Mouse (Mus musculus) G1E (cell line): Measurements from ENCODE around the gene Spen.

Source experiments
- CTCF ChIP-seq: IDR thresholded peaks from 2 replicates; pipeline ENCODE4 v1.5.1; 2012; ENCODE audit warnings: low read depth, low read length, inconsistent platforms, mixed read lengths
- GATA1 ChIP-seq: IDR thresholded peaks from 2 replicates; pipeline ENCODE4 v1.6.1; 2012; ENCODE audit warnings: borderline replicate concordance, low read length, inconsistent platforms, mixed read lengths
- GATA2 ChIP-seq: IDR thresholded peaks from 2 replicates; pipeline ENCODE4 v1.6.1; 2012; ENCODE audit warnings: low read depth, low read length, inconsistent platforms, borderline replicate concordance
- POLR2AphosphoS5 ChIP-seq: IDR thresholded peaks from 2 replicates; pipeline ENCODE4 v1.6.1; 2012; ENCODE audit warnings: low read depth, low read length, inconsistent platforms; ENCODE audit not compliant: insufficient replicate concordance
- TAL1 ChIP-seq: conservative IDR thresholded peaks from 2 replicates; pipeline ENCODE4 v1.6.1; 2012; ENCODE audit warnings: low read depth, low read length, inconsistent platforms, mixed read lengths

- no peak for TF ChIP-seq CTCF
- TF ChIP-seq TAL1 = no peak
- no peak for TF ChIP-seq GATA1
- TF ChIP-seq POLR2AphosphoS5 = no peak
- no peak for TF ChIP-seq GATA2
These were observed 38.0 kb upstream of the Spen start for GRCm38 (mm10) chr4:141576404-141576803.
